Mouse (Mus musculus) hematopoietic multipotent progenitor cell, adult 10-12 weeks (in vitro differentiated cells): Measurements from ENCODE around the gene Prop1. TPM values are rescaled to one million over a fixed set of nuclear protein-coding genes. Genes with fewer than 3 reads are reported as not detected.

ENCODE experiments used
- polyA plus RNA-seq: library from polyadenylated mRNA; stranded (reverse); fragments of >175 nt; gene quantifications from 2 replicates; pipeline ENCODE4 v1.2.3, GENCODE M21; 2012; ENCODE audit warnings: low replicate concordance

Gene Prop1
- not detected in 2 replicates for polyA plus RNA-seq

GRCm38 (mm10) chr11:50953665-50954064 is at the start of gene Prop1:
Gene Prop1 (minus strand): TSS chr11:50953765.

GRCm38 (mm10) chr11:51003296-51003695 is 49.7 kb upstream of the Prop1 start, which contains the start of gene Olfr51:
Gene Olfr51 (plus strand): TSS chr11:51003596.

GRCm38 (mm10) chr11:50981667-50982066 is 28.1 kb upstream of the Prop1 start, which contains the start of gene Olfr1377:
Gene Olfr1377 (plus strand): TSS chr11:50981967.

GRCm38 (mm10) chr11:50966230-50966629 is 12.7 kb upstream of the Prop1 start, which contains the start of gene Olfr1378:
Gene Olfr1378 (plus strand): TSS chr11:50966530.

GRCm38 (mm10) chr11:50943506-50943905 is 10.1 kb downstream of the Prop1 start, which contains the start of gene 4933414I15Rik:
Gene 4933414I15Rik (minus strand): TSS chr11:50943765.

GRCm38 (mm10) chr11:50931451-50931866 is 22.1 kb downstream of the Prop1 start, which contains the start of gene Zfp354b:
Gene Zfp354b (minus strand): TSS chr11:50931633.

GRCm38 (mm10) chr11:50915671-50916320 is 37.8 kb downstream of the Prop1 start, which contains the start of gene Zfp2:
Gene Zfp2 (minus strand): TSS chr11:50916165.

Other genes with a start within 250 kb of the Prop1 start
- 1.5 and 1.9 TPM in 2 replicates for gene Zfp354c, start 126.0 kb downstream of the Prop1 start, polyA plus RNA-seq
- gene Zfp879, start 112.2 kb downstream of the Prop1 start, polyA plus RNA-seq, result 0.04 and 0.28 TPM in 2 replicates
- 0.71 and 2.7 TPM in 2 replicates for gene Grm6, start 103.1 kb downstream of the Prop1 start, polyA plus RNA-seq
- gene Zfp454, start 66.1 kb downstream of the Prop1 start, polyA plus RNA-seq, result not detected in 2 replicates
- gene Zfp2, start 37.6 kb downstream of the Prop1 start, polyA plus RNA-seq, result 0.12 TPM in 1 of 2 replicates, not detected in the other
- gene Zfp354b, start 22.1 kb downstream of the Prop1 start, polyA plus RNA-seq, result 0.13 TPM in 1 of 2 replicates, not detected in the other
- gene 4933414I15Rik, start 10.0 kb downstream of the Prop1 start, polyA plus RNA-seq, result not detected in 2 replicates
- gene Olfr1378, start 12.8 kb upstream of the Prop1 start, polyA plus RNA-seq, result not detected in 2 replicates
- not detected in 2 replicates for gene Olfr1377, start 28.2 kb upstream of the Prop1 start, polyA plus RNA-seq
- not detected in 2 replicates for gene Olfr51, start 49.8 kb upstream of the Prop1 start, polyA plus RNA-seq
- gene Olfr54, start 60.5 kb upstream of the Prop1 start, polyA plus RNA-seq, result not detected in 2 replicates
- gene Olfr1375, start 94.3 kb upstream of the Prop1 start, polyA plus RNA-seq, result not detected in 2 replicates
- gene Zfp354a, start 105.5 kb upstream of the Prop1 start, polyA plus RNA-seq, result 0.71 TPM in 1 of 2 replicates, not detected in the other